Mouse (Mus musculus) hindbrain, embryonic 10.5 days (tissue): ENCODE results near the gene Adora1. TPM values are rescaled to one million over a fixed set of nuclear protein-coding genes. Genes with fewer than 3 reads are reported as not detected.
A peak's percentile ranks its signal among the peaks of the same experiment; 100 is the strongest.
"Not testable (repeated sequence)": the region's sequence is repeated elsewhere in the genome, so short reads cannot be mapped to it uniquely, and the experiment has no call there.

Source experiments
- DNase-seq: peaks from one replicate; pipeline ENCODE4 v3.0.0-alpha.2; 2017; ENCODE audit warnings: low spot score
- H3K27ac ChIP-seq: fragments of 300-500 bp; sonication (generic); 2 replicates; pipeline ENCODE4 v1.5.1; 2016; ENCODE audit warnings: mild to moderate bottlenecking, moderate library complexity
- H3K27me3 ChIP-seq: fragments of 300-500 bp; sonication (generic); 2 replicates; pipeline ENCODE4 v1.6.1; 2016; ENCODE audit warnings: mild to moderate bottlenecking; ENCODE audit not compliant: poor library complexity, insufficient read depth, severe bottlenecking
- H3K36me3 ChIP-seq: fragments of 300-500 bp; sonication (generic); 2 replicates; pipeline ENCODE4 v1.6.1; 2016; ENCODE audit warnings: mild to moderate bottlenecking, moderate library complexity
- H3K4me1 ChIP-seq: fragments of 300-500 bp; sonication (generic); replicated peaks from 2 replicates; pipeline ENCODE4 v1.6.1; 2016; ENCODE audit warnings: mild to moderate bottlenecking
- H3K4me3 ChIP-seq: fragments of 300-500 bp; sonication (generic); 2 replicates; pipeline ENCODE4 v1.5.1; 2016; ENCODE audit warnings: mild to moderate bottlenecking, moderate library complexity
- H3K9me3 ChIP-seq: fragments of 300-500 bp; sonication (generic); 2 replicates; pipeline ENCODE4 v1.6.1; 2016; ENCODE audit warnings: mild to moderate bottlenecking, moderate library complexity
- WGBS: fragments of 180-500 bp; shearing (Covaris S2); methylation state at CpG from one replicate; pipeline ENCODE4 v1.1.7; 2016; 5-methylcytosine and 5-hydroxymethylcytosine counted together
- polyA plus RNA-seq: library from polyadenylated mRNA; unstranded; fragments of >200 nt; fragmentation: Nextera tagmentation; extraction: Ambion mirVana; gene quantifications from 2 replicates; pipeline ENCODE4 v1.2.1, GENCODE M21; 2016

The Adora1 gene
- polyA plus RNA-seq, 1 experiment from 2014 or later, result 0.37 TPM

- Histone ChIP-seq H3K36me3 (no peaks in the 10 kb centered on the region), H3K27me3 (no peaks in the 10 kb centered on the region), H3K4me3 (no peak overlapping the region), H3K27ac (no peak overlapping the region), H3K4me1 (peaks cover 4% of the 10 kb centered on the region; the same call in 1 of the 2 replicates), H3K9me3 (peaks cover 7% of the 10 kb centered on the region)
- WGBS, result 89% methylated on average over 6 of the region's 6 CpGs
- no peak for DNase-seq
Observed at GRCm38 (mm10) chr1:134264341-134264740, 29.1 kb upstream of the Adora1 start.

- not testable (repeated sequence) for H3K27ac ChIP-seq, H3K4me1 ChIP-seq, DNase-seq, H3K27me3 ChIP-seq, H3K4me3 ChIP-seq, H3K36me3 ChIP-seq, H3K9me3 ChIP-seq
- 68% methylated on average over 1 of the region's 1 CpGs for WGBS
Observed at GRCm38 (mm10) chr1:134249681-134250080, 14.4 kb upstream of the Adora1 start.

- Histone ChIP-seq H3K9me3 (no peaks in the 10 kb centered on the region), H3K4me1 (peaks cover 21% of the 10 kb centered on the region), H3K27ac (no peak overlapping the region), H3K27me3 (peaks cover 31% of the 10 kb centered on the region), H3K4me3 (no peak overlapping the region), H3K36me3 (no peaks in the 10 kb centered on the region)
- WGBS, result 69% methylated on average over 4 of the region's 4 CpGs
- DNase-seq, result no peak
Observed at GRCm38 (mm10) chr1:134246590-134246989, 11.4 kb upstream of the Adora1 start.

GRCm38 (mm10) chr1:134245004-134245717, 9.9 kb upstream of the Adora1 start:
- Histone ChIP-seq H3K27me3 (peaks cover 37% of the 10 kb centered on the region), H3K4me3 (no peak overlapping the region), H3K27ac (peak overlapping the region; percentile 59; the same call in 1 of the 2 replicates), H3K4me1 (peaks cover 21% of the 10 kb centered on the region), H3K36me3 (no peaks in the 10 kb centered on the region), H3K9me3 (no peaks in the 10 kb centered on the region)
- peak; percentile 11 for DNase-seq
- 72% methylated on average over 14 of the region's 14 CpGs for WGBS

GRCm38 (mm10) chr1:134243948-134244914, 9.0 kb upstream of the Adora1 start:
- peak overlapping the region; percentile 71 for H3K27ac ChIP-seq
- DNase-seq, result peak; percentile 89
- 24% methylated on average over 35 of the region's 35 CpGs for WGBS
- no peaks in the 10 kb centered on the region for H3K36me3 ChIP-seq
- H3K27me3 ChIP-seq, result peaks cover 37% of the 10 kb centered on the region
- peak overlapping the region; percentile 30 for H3K4me3 ChIP-seq
- H3K9me3 ChIP-seq, result no peaks in the 10 kb centered on the region
- peaks cover 21% of the 10 kb centered on the region for H3K4me1 ChIP-seq

- no peak overlapping the region for H3K27ac ChIP-seq
- H3K27me3 ChIP-seq, result peaks cover 37% of the 10 kb centered on the region
- peak overlapping the region; percentile 30; the same call in 1 of the 2 replicates for H3K4me3 ChIP-seq
- 73% methylated on average over 6 of the region's 6 CpGs for WGBS
- H3K36me3 ChIP-seq, result no peaks in the 10 kb centered on the region
- peaks cover 27% of the 10 kb centered on the region for H3K4me1 ChIP-seq
- no peaks in the 10 kb centered on the region for H3K9me3 ChIP-seq
- DNase-seq, result no peak
Observed at GRCm38 (mm10) chr1:134243505-134243904, 8.3 kb upstream of the Adora1 start.

- 83% methylated on average over 2 of the region's 2 CpGs for WGBS
- Histone ChIP-seq H3K4me1 (peaks cover 27% of the 10 kb centered on the region), H3K36me3 (no peaks in the 10 kb centered on the region), H3K27me3 (peaks cover 45% of the 10 kb centered on the region), H3K4me3 (no peak overlapping the region), H3K9me3 (no peaks in the 10 kb centered on the region), H3K27ac (no peak overlapping the region)
- no peak for DNase-seq
Observed at GRCm38 (mm10) chr1:134242286-134242685, 7.1 kb upstream of the Adora1 start.

GRCm38 (mm10) chr1:134241298-134241697, 6.1 kb upstream of the Adora1 start:
- Histone ChIP-seq H3K9me3 (no peaks in the 10 kb centered on the region), H3K27ac (no peak overlapping the region), H3K4me1 (peaks cover 28% of the 10 kb centered on the region), H3K36me3 (no peaks in the 10 kb centered on the region), H3K4me3 (no peak overlapping the region), H3K27me3 (peaks cover 55% of the 10 kb centered on the region)
- no peak for DNase-seq
- 74% methylated on average over 8 of the region's 8 CpGs for WGBS

GRCm38 (mm10) chr1:134240701-134241100, 5.5 kb upstream of the Adora1 start:
- no peaks in the 10 kb centered on the region for H3K9me3 ChIP-seq
- peaks cover 34% of the 10 kb centered on the region for H3K4me1 ChIP-seq
- DNase-seq, result no peak
- no peaks in the 10 kb centered on the region for H3K36me3 ChIP-seq
- WGBS, result 85% methylated on average over 9 of the region's 9 CpGs
- H3K27ac ChIP-seq, result no peak overlapping the region
- H3K27me3 ChIP-seq, result peaks cover 61% of the 10 kb centered on the region
- no peak overlapping the region for H3K4me3 ChIP-seq

- 87% methylated on average over 3 of the region's 3 CpGs for WGBS
- H3K4me3 ChIP-seq, result no peak overlapping the region
- no peaks in the 10 kb centered on the region for H3K9me3 ChIP-seq
- DNase-seq, result no peak
- H3K27ac ChIP-seq, result no peak overlapping the region
- no peaks in the 10 kb centered on the region for H3K36me3 ChIP-seq
- peaks cover 39% of the 10 kb centered on the region for H3K4me1 ChIP-seq
- H3K27me3 ChIP-seq, result peaks cover 70% of the 10 kb centered on the region
Observed at GRCm38 (mm10) chr1:134237438-134237837, 2.2 kb upstream of the Adora1 start.

GRCm38 (mm10) chr1:134236142-134236541, 911 bp upstream of the Adora1 start:
- 19% methylated on average over 3 of the region's 3 CpGs for WGBS
- DNase-seq, result no peak

GRCm38 (mm10) chr1:134234455-134235390, 508 bp downstream of the Adora1 start:
- Histone ChIP-seq H3K27ac (peak overlapping the region; percentile 50), H3K4me3 (peak overlapping the region; percentile 57), H3K36me3 (no peaks in the 10 kb centered on the region), H3K9me3 (no peaks in the 10 kb centered on the region), H3K27me3 (peaks cover 78% of the 10 kb centered on the region), H3K4me1 (peaks cover 42% of the 10 kb centered on the region)
- under 1% methylated on average over 41 of the region's 41 CpGs for WGBS
- DNase-seq, result peak; percentile 35

More at GRCm38 (mm10) chr1:134236142-134236541, 911 bp upstream of the Adora1 start:
- H3K27ac ChIP-seq, result no peak overlapping the region; the same call in 1 of the 2 replicates
- H3K4me1 ChIP-seq, result peaks cover 42% of the 10 kb centered on the region
- peaks cover 72% of the 10 kb centered on the region for H3K27me3 ChIP-seq
- no peaks in the 10 kb centered on the region for H3K36me3 ChIP-seq
- peak overlapping the region; percentile 57; the same call in 1 of the 2 replicates for H3K4me3 ChIP-seq
- H3K9me3 ChIP-seq, result no peaks in the 10 kb centered on the region
